Mouse (Mus musculus): ENCODE measurements around the gene Nutf2. TPM values are rescaled to one million over a fixed set of nuclear protein-coding genes. Genes with fewer than 3 reads are reported as not detected.
A peak's percentile ranks its signal among the peaks of the same experiment; 100 is the strongest.
"Not testable (repeated sequence)": the region's sequence is repeated elsewhere in the genome, so short reads cannot be mapped to it uniquely, and the experiment has no call there.

Gene Nutf2
- total and polyA plus RNA-seq, 3 experiments: 11.2 to 223 (median 144) TPM

DNA sequence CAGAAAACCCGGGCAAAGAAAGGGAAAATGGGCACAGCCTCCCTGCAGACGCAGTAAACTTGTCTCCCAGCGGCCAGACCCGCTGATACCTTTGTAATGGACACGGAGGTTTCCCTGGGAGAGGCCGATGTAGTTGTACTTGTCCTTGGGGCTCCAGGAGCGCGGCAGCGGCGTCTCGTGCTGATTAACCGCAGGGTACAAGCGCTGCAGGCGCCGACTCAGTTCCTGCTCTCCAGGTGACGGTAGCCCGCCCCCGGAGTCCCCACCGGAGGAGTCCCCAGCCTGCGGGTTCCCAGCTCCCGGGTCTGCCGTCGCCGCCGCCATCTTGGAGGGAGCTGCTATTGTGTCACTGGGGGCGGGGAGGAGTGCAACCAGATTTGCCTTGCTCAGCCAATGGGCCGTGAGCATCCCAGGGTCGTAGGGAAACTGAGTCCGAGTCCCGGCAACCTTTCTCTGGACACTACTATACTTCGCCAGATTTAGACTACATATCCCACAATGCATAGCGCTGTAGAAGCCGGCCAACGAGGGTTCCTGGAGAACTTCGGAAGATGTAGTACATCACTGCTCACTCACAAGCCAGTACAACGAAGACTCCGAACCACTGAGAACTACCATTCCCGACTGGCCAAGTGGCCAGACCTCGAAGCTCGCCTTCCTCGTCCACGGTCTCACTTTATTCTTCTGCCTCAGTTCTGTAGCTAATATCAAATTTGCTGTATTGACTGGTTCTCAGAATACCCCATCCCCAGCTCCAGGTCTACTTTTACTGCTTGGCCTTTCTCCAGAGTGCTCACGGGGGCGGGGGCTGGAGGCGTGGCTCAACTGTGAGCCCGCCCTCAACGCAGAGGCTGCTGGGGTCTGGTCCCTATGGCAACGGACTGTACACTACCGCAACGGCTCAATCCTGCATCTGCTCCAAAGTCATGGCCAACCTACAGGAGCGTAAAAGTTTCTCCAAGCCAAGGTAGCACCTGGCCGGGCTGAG, 33.2 kb upstream of the Nutf2 start, which contains the start of the genes Ranbp10 and Tsnaxip1:
Ranbp10 (minus strand) TSS at position 490 of the 988 bp plus-strand sequence.
Tsnaxip1 (plus strand) TSS at position 871 of the 988 bp plus-strand sequence.
- peaks cover 10 to 26% of the 10 kb centered on the region in 2 experiments for H3K36me3 ChIP-seq (replicated peaks in 1 of 2; ENCODE audit: control insufficient read depth in 1 of 2, insufficient read depth in 1 of 2, low read length in 1 of 2)
- in situ Hi-C loops (cut with MboI; ENCODE audit: low pct_ligation_motif_present, low pct_unique_long_range_greater_than_20kb, low sequenced_read_pairs) (no loop called here), dilution Hi-C loops (cut with MboI; ENCODE audit: extremely low pct_ligation_motif_present, extremely low pct_unique_long_range_greater_than_20kb, low sequenced_read_pairs) (no loop called here)

DNA sequence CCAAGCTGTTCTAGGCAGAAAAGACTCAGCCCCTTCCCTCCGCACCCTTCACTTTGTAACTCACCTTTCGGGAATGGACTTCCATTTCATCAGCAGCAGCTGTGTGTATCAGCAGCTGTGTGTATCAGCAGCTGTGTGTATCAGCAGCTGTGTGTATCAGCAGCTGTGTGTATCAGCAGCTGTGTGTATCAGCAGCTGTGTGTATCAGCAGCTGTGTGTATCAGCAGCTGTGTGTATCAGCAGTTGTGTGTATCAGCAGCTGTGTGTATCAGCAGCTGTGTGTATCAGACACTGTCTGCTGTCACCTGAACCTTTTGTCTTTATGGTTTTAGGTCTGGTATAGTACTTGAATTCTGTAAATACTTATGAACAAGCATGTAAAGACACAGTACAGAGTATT, 26.6 kb upstream of the Nutf2 start:
- H3K4me2 ChIP-seq (ENCODE audit: insufficient read depth, low read depth, poor library complexity, severe bottlenecking); in situ Hi-C loops (cut with MboI; ENCODE audit: low pct_ligation_motif_present, low pct_unique_long_range_greater_than_20kb, low sequenced_read_pairs): not testable (repeated sequence)

More for the DNA sequence above, 33.2 kb upstream of the Nutf2 start, which contains the start of the genes Ranbp10 and Tsnaxip1:
- H3K9me3 ChIP-seq (replicated peaks; ENCODE audit: low read length): no peaks in the 10 kb centered on the region
- H3K9ac ChIP-seq (ENCODE audit: insufficient read depth, low read depth): peak within 1 kb of the TSS; percentile 94
- H3K27me3 ChIP-seq (replicated peaks): no peaks in the 10 kb centered on the region
- DNase-seq (ENCODE audit: extremely low read depth): peak; percentile 99
- peaks cover 5% of the 10 kb centered on the region for H3K79me2 ChIP-seq (replicated peaks; ENCODE audit: control insufficient read depth, extremely low read depth, insufficient read depth, poor library complexity, severe bottlenecking)
- H3K27ac ChIP-seq (ENCODE audit: insufficient read depth, low read depth): peak within 1 kb of the TSS; percentile 52
- peak within 1 kb of the TSS; percentile 92 to 96 (median 94) for H3K4me3 ChIP-seq (replicated peaks in 1 of 3; ENCODE audit: low read depth in 2 of 3, low read length in 2 of 3, poor library complexity in 1 of 3)
- H3K4me1 ChIP-seq (ENCODE audit: control insufficient read depth in 1 of 2, insufficient read depth in 2 of 2): peaks cover 7 to 25% of the 10 kb centered on the region in 2 experiments; a peak in 3 of 4 replicates
- TF ChIP-seq JUN (IDR thresholded peaks at IDR 0.05; ENCODE audit: insufficient read depth, low read depth, low read length): no peak
- TF ChIP-seq ETS1 (conservative IDR thresholded peaks at IDR 0.05; ENCODE audit: low read depth, low read length): no peak
- TF ChIP-seq POLR2A (IDR thresholded peaks at IDR 0.05; ENCODE audit: low read depth, low read length): peak; percentile 81
- peak; percentile 98 for TF ChIP-seq TCF12 (IDR thresholded peaks at IDR 0.05; ENCODE audit: low read depth, low read length)
- TF ChIP-seq MYC (IDR thresholded peaks at IDR 0.05; ENCODE audit: low read depth, low read length): peak; percentile 63; the same call in 1 of the 2 replicates
- TF ChIP-seq RCOR1 (conservative IDR thresholded peaks at IDR 0.05; ENCODE audit: low read depth, low read length): no peak
- peak; percentile 31; the same call in 1 of the 2 replicates for TF ChIP-seq ZMIZ1 (IDR thresholded peaks at IDR 0.05; ENCODE audit: low read depth, low read length)
- peak; percentile 81 for TF ChIP-seq NELFE (IDR thresholded peaks at IDR 0.05; ENCODE audit: low read depth, low read length)
- TF ChIP-seq HCFC1 (IDR thresholded peaks at IDR 0.05; ENCODE audit: low read depth, low read length): peak; percentile 95
- TF ChIP-seq CTCF (conservative IDR thresholded peaks at IDR 0.05 in 1 of 2, IDR thresholded peaks at IDR 0.05 in 1 of 2; ENCODE audit: low read depth in 2 of 2, low read length in 2 of 2): no peak
- TF ChIP-seq NRF1 (IDR thresholded peaks at IDR 0.05; ENCODE audit: low read depth, low read length): peak; percentile 49
- peak; percentile 76; the same call in 1 of the 2 replicates for TF ChIP-seq ELF1 (IDR thresholded peaks at IDR 0.05; ENCODE audit: low read depth, low read length)
- peak; percentile 34; the same call in 1 of the 2 replicates for TF ChIP-seq IRF4 (IDR thresholded peaks at IDR 0.05; ENCODE audit: low read depth, low read length)
- peak; percentile 92; the same call in 1 of the 2 replicates for TF ChIP-seq GABPA (IDR thresholded peaks at IDR 0.05; ENCODE audit: insufficient replicate concordance, low read depth, low read length)
- TF ChIP-seq BHLHE40 (IDR thresholded peaks at IDR 0.05; ENCODE audit: low read depth, low read length): peak; percentile 60
- TF ChIP-seq MAX (IDR thresholded peaks at IDR 0.05; ENCODE audit: low read length): no peak
- peak; percentile 93 for TF ChIP-seq TBP (conservative IDR thresholded peaks at IDR 0.05; ENCODE audit: low read depth, low read length)
- peak; percentile 100 for TF ChIP-seq KAT2A (IDR thresholded peaks at IDR 0.05; ENCODE audit: insufficient replicate concordance, low read length)
- TF ChIP-seq MAZ (IDR thresholded peaks at IDR 0.05; ENCODE audit: low read depth, low read length): 0 out of 2 replicates have a peak, but pooled peaks have one; percentile 57
- TF ChIP-seq MXI1 (IDR thresholded peaks at IDR 0.05; ENCODE audit: low read depth, low read length): peak; percentile 99
- no peak for TF ChIP-seq UBTF (IDR thresholded peaks at IDR 0.05; ENCODE audit: low read depth, low read length)
- TF ChIP-seq JUND (conservative IDR thresholded peaks at IDR 0.05; ENCODE audit: low read depth, low read length): no peak
- peak; percentile 98 for TF ChIP-seq SIN3A (IDR thresholded peaks at IDR 0.05; ENCODE audit: low read length)
- no peak for TF ChIP-seq USF2 (conservative IDR thresholded peaks at IDR 0.05; ENCODE audit: low read depth, low read length)
- peak within 1 kb of the TSS; percentile 89 for H3K4me2 ChIP-seq (ENCODE audit: insufficient read depth, low read depth, poor library complexity, severe bottlenecking)

More for the DNA sequence above, 26.6 kb upstream of the Nutf2 start:
- dilution Hi-C loops (cut with MboI; ENCODE audit: extremely low pct_ligation_motif_present, extremely low pct_unique_long_range_greater_than_20kb, low sequenced_read_pairs); H3K79me2 ChIP-seq (replicated peaks; ENCODE audit: control insufficient read depth, extremely low read depth, insufficient read depth, poor library complexity, severe bottlenecking); DNase-seq (ENCODE audit: extremely low read depth); H3K9ac ChIP-seq (ENCODE audit: insufficient read depth, low read depth); H3K4me3 ChIP-seq (replicated peaks in 1 of 3; ENCODE audit: low read depth in 2 of 3, low read length in 2 of 3, poor library complexity in 1 of 3); H3K27ac ChIP-seq (ENCODE audit: insufficient read depth, low read depth); H3K27me3 ChIP-seq (replicated peaks); H3K9me3 ChIP-seq (replicated peaks; ENCODE audit: low read length); H3K36me3 ChIP-seq (replicated peaks in 1 of 2; ENCODE audit: control insufficient read depth in 1 of 2, insufficient read depth in 1 of 2, low read length in 1 of 2): not testable (repeated sequence)
- peaks cover 5 to 20% of the 10 kb centered on the region in 2 experiments; a peak in 2 of 4 replicates for H3K4me1 ChIP-seq (ENCODE audit: control insufficient read depth in 1 of 2, insufficient read depth in 2 of 2)
